Mouse (Mus musculus): ENCODE results near the gene Olfr600.
"Not testable (repeated sequence)": the region's sequence is repeated elsewhere in the genome, so short reads cannot be mapped to it uniquely, and the experiment has no call there.

The Olfr600 gene

DNA sequence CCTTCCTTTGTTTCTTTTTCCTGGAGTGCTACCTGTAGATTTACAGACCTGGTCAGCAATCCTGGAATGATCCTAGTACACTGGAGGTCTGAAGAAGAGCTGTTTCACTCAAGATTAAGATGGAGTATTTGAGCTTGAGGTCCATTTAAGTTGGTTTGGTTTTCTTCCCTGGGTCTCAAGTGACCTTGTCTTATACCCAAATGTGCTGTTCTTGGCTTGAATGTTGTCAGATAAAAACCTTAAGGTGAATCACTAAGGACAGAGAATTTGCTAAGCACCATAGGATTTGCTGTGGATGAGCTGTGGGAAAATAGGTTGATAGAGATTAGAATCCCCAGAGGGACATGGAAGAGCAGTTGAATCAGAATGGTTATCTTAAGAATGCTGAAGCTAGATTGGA is at the start of gene Olfr600:
Gene Olfr600 (minus strand): TSS at position 101 of the 400 bp plus-strand sequence.
- no peak for DNase-seq

DNA sequence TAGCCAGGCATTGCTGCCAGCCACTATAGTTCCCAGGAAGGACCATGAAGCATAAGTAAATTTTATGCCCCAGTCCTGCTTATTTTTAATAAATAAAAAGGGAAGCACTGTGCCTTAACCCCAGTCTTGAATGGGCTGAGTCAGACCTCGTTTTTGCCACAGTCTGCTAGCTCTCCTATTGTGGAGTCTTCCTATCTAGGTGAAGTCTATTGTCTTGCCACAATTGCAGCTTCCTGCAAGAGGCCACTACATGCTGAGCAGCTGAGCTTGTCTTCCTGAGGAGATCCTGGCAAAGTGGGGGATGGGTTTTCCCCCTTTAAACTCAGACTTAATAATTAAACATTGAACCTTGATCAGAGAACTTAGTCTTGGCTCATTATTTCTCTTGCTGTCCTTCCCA is 49.5 kb upstream of the Olfr600 start:
- DNase-seq = no peak

DNA sequence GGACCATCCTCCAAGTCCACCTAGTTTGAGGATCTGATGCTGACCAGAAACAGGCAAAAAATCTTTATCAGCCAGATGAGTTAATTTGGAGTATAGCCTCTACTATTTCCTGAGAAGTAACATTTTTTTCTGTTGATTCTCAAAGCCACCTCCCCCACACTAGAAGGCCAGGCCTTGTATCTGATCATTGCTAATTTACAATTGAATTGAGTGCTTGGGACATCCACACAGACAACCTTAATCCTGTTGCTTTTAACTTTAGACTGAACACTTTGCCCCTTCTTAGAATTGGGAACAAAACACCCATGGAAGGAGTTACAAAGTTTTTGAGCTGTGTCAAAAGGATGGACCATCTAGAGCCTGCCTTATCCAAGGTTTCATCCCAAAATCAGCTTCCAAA is 48.3 kb upstream of the Olfr600 start:
- DNase-seq = no peak

DNA sequence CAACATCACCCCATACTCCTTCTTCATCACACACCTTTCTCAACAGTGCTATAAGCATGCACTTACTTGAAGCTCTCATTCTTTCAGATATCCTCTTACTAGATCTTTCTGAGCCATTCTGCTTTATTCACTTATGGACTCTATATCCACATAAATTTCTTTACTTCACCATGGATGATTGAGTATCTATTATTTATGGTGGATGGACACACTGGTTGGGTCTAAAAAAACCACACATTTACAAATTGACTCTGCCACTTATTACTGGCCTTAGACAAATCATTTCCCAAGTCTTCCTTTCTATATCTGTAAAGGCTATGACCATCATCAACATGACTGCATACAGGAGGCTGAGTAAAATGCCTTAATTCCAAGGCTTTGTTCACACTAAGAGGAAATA is 36.6 kb upstream of the Olfr600 start, which contains the start of gene Olfr603:
Gene Olfr603 (minus strand): TSS at position 101 of the 400 bp plus-strand sequence.
- DNase-seq = no peak

DNA sequence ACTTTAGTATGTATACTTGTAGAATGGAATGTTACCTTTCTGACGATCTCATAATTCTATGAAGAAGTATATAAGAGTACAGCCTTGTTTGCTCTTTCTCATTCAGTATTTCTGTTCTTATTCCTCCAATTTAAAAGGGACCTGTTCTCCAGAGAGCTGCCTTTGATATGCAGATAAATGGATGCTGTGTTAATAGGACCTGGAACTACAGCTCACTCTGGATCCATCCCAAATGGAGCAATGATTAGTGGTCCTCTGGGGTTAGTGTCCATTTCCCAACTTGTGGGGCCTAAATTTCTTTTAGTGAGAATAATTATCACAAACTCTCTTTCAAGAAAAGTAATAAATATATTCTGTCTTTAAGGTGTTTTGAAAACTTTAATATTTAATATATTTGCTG is 13.1 kb upstream of the Olfr600 start, which contains the start of gene Olfr601:
Gene Olfr601 (minus strand): TSS at position 101 of the 400 bp plus-strand sequence.
- DNase-seq = no peak

DNA sequence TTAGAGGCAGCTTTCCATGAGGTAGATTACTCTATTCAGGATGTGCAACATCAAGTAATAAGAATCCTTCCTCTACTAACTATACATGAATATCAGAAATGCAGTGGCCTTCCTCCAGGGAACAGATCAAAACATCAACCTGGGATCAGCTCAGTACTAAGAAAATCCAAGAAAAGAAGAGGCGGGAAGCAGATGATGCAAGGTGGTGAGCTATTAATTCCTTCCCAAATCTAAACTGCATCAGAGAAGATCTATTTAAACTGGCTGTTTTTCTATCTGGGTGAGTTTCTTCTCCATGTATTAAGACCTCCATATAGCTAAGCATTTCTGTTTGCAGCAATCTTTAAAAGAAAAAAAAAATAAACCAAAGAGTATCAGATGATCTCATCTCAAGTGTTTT is 13.9 kb downstream of the Olfr600 start, which contains the start of gene Olfr599:
Gene Olfr599 (plus strand): TSS at position 301 of the 400 bp plus-strand sequence.
- DNase-seq = no peak

DNA sequence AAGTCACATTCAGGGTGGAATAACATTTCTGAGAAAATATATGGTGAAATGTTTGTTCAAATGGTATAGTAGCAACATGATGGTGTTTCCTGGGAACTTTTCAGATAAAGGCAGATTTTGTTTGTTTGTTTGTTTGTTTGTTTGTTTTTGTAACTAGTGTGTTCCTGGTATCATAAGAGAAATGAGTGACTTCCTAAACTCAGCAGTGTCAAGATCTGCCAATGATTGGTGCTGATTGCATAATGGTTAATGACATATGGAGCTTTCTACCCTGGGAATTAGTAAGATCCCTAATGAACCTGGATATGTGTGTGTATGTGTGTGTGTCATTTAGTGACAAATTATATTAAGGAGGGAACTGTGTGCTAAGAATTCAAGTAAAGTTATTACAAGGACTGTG is 26.2 kb downstream of the Olfr600 start, which contains the start of gene Olfr598:
Gene Olfr598 (plus strand): TSS at position 301 of the 400 bp plus-strand sequence.
- no peak for DNase-seq

DNA sequence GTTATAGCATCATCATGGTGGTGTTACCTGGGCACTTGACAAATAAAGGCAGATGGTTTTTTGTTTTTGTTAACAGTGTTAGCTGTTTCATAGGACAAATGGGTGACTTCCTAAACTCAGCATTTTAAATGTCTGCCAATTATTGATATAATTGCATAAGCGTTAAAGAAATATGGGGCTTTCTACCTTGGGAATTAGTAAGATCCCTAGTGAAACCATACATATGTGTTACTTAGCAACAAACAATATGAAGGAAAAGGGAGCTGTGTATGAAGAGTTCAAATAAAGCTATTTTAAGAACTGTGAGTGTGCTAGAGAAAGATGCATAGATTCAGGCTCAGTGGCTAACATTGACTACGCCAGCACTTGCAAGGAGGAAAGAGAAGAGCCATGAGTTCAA is 33.5 kb downstream of the Olfr600 start, which contains the start of gene Olfr597:
Gene Olfr597 (plus strand): TSS at position 301 of the 400 bp plus-strand sequence.
- DNase-seq = not testable (repeated sequence)

DNA sequence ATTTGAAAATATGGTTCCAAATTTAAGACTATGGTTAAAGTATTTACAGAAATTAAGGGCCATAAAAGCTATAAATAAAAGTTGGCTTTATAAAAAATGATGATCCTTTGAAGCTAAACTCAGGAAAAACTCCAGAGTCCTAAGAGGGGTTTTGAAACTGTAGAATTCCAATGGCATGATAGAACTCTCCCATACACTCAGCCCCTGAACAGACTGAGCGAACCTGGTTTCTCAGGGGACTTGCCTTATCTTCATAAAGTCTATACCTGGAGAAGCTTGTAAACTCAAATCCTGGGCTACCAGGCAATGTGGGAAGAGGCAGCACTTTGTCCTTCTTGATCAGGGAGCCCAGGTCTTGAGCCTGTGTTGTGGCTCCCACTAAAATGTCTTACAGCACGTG is 44.1 kb downstream of the Olfr600 start, which contains the start of gene Olfr596:
Gene Olfr596 (plus strand): TSS at position 301 of the 400 bp plus-strand sequence.
- not testable (repeated sequence) for DNase-seq
